Mouse (Mus musculus) adrenal gland, postnatal 36 days (tissue): ENCODE measurements around the gene Alg11. TPM values are rescaled to one million over a fixed set of nuclear protein-coding genes. Genes with fewer than 3 reads are reported as not detected.

Experiments
- DNase-seq, 2 experiments: peaks; one replicate each; pipeline ENCODE4 v3.0.0; 2021; ENCODE audit warnings: mixed read lengths in 1 of 2
- long read RNA-seq, 2 experiments: library from polyadenylated mRNA; stranded (forward); transcript quantifications; one replicate each; pipeline ENCODE4 v2.0.0; 2021; ENCODE audit warnings: borderline sequencing depth in 2 of 2
- total RNA-seq, 2 experiments: library from RNA; stranded (reverse); gene quantifications; 2 replicates each; pipeline ENCODE4 v1.2.3; 2021

The Alg11 gene
- 10 to 100 TPM; 40.6 to 43.2 TPM for total RNA-seq
- long read RNA-seq, experiment 1, full-length matches to known transcripts, result 6 of 11 reads
- long read RNA-seq, experiment 1, partial matches to known transcripts, result 2 of 11 reads
- long read RNA-seq, experiment 1, other reads (novel, unspliced or antisense), result 3 of 11 reads
- long read RNA-seq, experiment 2, partial matches to known transcripts, result 1 of 4 reads
- long read RNA-seq, experiment 2, other reads (novel, unspliced or antisense), result 3 of 4 reads

DNA sequence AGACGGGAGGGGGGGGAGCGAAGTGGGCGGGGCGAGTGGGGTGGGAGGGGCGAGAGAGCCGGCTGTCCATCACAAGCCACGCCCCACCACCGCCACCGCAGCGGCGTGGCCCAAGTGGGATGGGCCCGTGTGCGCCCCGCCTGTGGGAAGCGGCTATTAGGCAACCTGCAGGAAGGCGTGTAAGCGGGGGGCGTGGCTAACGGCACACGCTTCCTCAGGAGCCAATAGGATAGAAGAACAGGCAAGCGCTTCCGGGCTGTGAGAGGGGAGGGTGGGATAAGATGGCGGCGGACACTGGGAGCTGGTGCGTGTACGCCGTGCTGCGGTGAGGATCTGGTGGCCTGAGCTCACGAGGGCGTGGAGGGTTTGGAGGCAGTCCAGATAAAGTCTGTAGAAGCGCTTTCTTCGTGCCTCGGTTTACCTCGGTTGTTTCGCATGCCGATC lies at the start of gene Alg11:
Gene Alg11 (plus strand): TSS at position 276 of the 444 bp plus-strand sequence.
- peak; percentile 97 to 99 for DNase-seq

GRCm38 (mm10) chr8:22013034-22013707 lies 47.4 kb upstream of the Alg11 start:
- DNase-seq, result peak in 1 of 2 experiments; percentile 8

DNA sequence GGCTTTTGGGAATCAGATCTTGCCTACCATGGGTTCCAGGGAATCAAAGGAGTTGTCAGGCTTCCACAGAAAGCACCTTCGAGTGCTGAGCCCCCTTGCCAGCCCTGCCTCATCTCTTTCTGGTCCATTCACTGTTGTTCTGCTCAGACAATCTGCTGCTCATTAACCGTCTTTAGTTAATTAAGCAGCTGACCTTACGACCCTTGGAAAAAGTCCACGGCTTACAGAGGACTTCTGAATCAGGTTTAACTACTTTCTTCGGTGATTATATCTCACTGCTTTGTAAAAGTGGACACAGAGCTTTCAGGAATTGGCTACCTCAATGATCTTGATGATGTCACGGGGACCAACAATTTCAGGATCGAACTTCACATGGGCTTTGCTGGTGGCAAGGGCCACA lies 42.8 kb upstream of the Alg11 start:
- DNase-seq, result no peak

- peak in 1 of 2 experiments; percentile 4 for DNase-seq
These were observed 41.0 kb upstream of the Alg11 start for GRCm38 (mm10) chr8:22019498-22019897.

DNA sequence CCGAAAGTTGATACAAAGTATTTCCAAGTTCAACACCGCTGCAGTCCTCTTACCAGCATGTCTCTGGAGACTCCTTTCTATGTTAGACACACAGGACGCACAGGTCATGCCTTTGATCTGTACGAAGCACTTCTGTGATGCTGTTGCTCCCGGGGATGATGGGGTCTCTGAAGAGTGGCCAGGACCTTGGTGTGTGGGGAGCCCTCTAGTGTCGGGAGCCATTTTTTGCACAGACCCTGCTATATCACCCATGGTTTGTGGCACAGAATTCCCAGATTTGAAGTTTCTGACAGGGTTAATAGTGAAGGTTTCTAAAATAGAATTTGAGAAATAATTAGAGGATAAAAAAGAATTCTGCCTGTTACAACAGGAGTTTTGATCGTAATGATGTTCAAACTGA lies 38.3 kb upstream of the Alg11 start:
- no peak for DNase-seq

- DNase-seq, result no peak
These were observed 35.3 kb upstream of the Alg11 start for GRCm38 (mm10) chr8:22025241-22025640.

DNA sequence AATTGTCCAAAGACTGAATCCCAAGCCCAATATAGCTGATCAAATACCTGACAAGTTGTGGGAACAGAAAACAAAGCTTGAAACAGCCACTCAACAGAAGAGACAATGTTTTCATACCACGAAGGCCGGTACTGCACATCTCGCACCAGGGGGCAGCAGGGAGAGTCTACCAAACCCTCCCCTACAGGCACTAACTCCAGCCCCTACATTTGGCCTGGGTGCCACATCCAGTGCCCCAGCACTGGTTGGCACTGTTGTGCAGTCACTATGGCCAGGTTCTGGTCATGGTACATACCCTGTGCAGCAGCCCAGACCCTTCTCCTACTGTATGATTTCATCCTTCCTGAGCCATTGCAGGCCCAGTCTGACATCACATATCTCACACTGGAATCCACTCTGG lies 31.5 kb upstream of the Alg11 start:
- DNase-seq, result no peak

- no peak for DNase-seq
These were observed 29.5 kb upstream of the Alg11 start for GRCm38 (mm10) chr8:22030990-22031389.

GRCm38 (mm10) chr8:22036137-22036536 lies 24.4 kb upstream of the Alg11 start:
- DNase-seq, result no peak

DNA sequence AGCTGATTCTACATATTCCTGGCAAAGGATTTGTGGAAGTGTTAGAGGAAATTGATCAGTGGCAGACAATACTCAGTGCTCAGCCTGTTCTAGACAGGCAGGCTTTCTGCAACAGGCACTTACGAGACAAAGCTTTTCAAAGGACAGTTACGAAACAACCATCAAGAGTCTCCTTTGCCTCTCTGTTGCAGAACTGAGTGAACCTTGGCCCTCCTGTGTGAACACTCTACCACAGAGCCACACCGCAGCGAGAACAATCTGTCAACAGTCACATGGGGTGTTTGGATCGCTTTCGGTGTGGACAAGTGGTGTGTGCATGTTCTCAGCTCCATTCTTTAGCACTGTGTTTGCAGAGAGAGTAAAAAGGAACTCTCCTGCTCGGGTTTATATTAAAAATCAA lies 23.5 kb upstream of the Alg11 start:
- no peak for DNase-seq

- DNase-seq, result no peak
These were observed 20.9 kb upstream of the Alg11 start for GRCm38 (mm10) chr8:22039468-22040152.

GRCm38 (mm10) chr8:22040153-22040509 lies 20.4 kb upstream of the Alg11 start:
- no peak for DNase-seq

GRCm38 (mm10) chr8:22042515-22042914 lies 18.0 kb upstream of the Alg11 start:
- DNase-seq, result no peak

- no peak for DNase-seq
These were observed 16.8 kb upstream of the Alg11 start for GRCm38 (mm10) chr8:22043706-22044105.

DNA sequence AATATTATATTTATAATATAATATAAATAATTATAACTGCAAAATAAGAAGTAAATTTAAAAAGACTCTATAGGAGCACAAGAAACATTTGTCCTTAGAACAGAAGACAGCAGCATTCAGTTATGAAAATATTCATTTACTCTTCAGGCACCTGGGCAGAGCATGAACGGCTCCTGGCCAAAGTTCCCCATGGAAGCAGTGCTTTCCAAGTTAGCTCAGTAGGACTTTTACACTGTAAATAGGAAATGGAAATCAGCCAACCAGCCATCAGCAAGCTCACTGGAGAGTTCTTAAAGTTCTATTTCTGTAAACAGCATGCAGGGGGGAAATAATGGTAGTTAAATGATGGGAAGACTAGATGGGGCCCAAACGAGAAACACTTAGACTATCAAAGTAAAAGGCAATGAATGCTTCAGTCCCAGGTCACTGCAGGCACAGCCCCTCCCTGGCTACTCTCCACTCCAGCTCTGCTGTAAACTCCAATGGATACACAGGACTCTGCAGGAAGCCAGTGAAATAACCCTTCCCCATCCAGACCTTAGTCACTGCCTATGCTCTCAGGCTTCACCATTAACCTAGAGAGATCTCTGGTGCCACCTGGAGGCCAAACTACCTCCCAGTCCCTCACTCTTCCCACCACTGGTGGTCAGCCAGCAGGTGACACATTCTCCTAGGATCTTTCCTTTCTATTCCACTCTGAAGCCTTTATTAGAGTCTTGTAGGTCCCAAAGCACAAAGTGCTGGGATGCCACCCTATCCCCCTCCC lies 12.6 kb upstream of the Alg11 start:
- peak; percentile 63 to 73 for DNase-seq

- peak; percentile 28 to 34 for DNase-seq
These were observed 5.6 kb upstream of the Alg11 start for GRCm38 (mm10) chr8:22054674-22055491.

DNA sequence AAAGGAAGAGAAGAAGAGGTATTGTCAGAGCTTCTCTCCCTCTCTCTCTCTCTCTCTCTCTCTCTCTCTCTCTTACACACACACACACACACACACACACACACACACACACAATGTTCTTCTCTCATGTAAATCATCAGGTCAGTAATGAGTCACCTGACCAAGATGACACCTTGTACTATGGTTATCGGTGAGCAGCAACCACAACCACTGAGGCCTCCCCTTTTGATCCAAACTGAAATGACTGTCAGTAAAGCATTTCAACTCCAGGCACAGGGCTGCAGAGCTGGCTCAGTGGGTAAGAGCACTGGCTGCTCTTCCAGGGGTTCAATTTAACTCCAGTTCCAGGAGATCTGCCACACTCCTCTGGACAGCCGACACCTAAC lies 5.0 kb upstream of the Alg11 start:
- no peak for DNase-seq

- DNase-seq, result no peak
These were observed 3.7 kb upstream of the Alg11 start for GRCm38 (mm10) chr8:22056850-22057249.

DNA sequence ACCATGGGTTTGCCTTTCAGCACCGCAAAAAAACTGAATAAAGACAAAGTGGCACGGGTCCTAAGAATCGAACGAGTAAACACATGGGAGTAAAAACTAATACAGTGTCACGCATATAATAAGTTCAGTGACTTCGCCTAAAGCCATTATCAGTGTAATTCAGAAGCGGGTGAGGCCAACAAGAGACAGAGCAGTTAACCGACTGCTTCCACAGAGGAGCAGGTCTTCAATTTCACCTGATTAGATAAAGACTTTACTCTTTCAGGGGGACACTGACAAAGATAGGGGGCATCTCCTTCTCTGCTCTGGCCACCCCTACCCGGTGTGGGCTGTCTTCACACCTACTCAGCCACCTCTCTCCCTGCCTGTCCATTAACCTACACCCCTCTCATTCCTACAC lies 2.2 kb upstream of the Alg11 start:
- no peak for DNase-seq

GRCm38 (mm10) chr8:22059153-22059738 lies 1.3 kb upstream of the Alg11 start:
- no peak for DNase-seq

DNA sequence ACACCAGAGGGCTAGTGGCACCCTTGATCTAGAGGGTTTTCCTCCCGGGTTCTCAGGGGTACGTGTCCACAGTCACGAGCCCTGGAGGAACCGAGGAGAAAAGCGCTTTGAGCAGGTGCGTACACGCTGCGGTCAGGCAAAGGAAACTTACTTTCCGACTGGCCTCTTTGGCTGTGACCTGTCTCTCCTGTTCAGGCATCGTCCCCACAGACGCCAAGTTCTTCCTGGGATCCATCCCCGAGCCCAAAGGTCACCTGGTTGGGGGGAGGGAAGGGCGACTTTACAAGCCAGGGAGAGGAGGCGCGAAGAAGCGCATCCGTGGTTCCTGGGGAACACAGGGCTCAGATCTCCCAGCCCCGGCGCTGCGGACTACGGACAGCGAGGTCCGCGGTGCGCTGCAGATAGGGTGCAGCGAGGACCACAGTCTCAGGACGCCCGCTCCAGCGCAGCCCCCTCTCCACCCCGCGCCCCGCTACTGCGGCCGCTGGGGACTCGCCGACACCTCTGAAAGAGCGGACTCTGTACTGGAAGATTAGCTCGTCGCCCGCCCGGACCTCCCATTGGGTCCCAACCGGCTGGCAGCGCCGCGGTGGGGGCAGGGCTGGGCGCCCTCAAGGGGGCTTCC lies 588 bp upstream of the Alg11 start, which contains the start of gene Atp7b:
Gene Atp7b (minus strand): TSS at position 485 of the 625 bp plus-strand sequence.
- peak; percentile 42 to 52 for DNase-seq
